8 mouse cellular contexts compared by ENCODE assay signal in the genomic region with DNA sequence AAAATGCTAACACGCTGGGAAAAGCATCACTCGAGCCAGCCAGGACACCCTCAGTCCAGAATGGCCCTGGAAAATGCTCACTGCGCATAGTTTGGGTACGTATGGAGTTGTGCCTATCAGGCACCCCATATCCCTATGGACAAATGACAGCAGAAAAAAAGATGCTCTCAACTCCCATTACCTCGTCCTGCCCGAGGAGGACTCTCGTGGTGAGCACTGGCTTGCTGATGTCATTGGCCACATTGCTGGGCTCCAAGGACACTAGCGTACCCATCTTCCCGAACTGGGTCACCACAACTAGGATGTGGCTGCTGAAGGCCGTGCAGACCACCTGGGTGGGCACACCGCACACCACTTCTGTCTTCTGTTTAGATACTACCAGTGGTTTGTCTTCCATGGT. TPM values are rescaled to one million over a fixed set of nuclear protein-coding genes. Genes with fewer than 3 reads are reported as not detected.
DNase-seq lines count a peak whose midpoint lies in the region; ATAC-seq and TF ChIP-seq lines count a peak whose summit lies in the region.

No protein-coding gene starts in this region.

- peak overlapping the region; percentile 92 for H3K4me2 ChIP-seq in heart, embryonic 12.5 days
- peak overlapping the region; percentile 88 for H3K4me2 ChIP-seq in heart, embryonic 16.5 days (ENCODE audit: low read depth, low read length)

- peaks cover 37% of the 10 kb centered on the region for H3K36me3 ChIP-seq in heart, embryonic 12.5 days
- peaks cover 15% of the 10 kb centered on the region for H3K36me3 ChIP-seq in ES-E14 (ENCODE audit: control insufficient read depth, insufficient read depth, low read length, poor library complexity, severe bottlenecking)
- H3K36me3 ChIP-seq in heart, embryonic 16.5 days (ENCODE audit: control insufficient read depth, insufficient read depth) = peaks cover 14% of the 10 kb centered on the region
- peaks cover 28% of the 10 kb centered on the region for H3K36me3 ChIP-seq in macrophage (ENCODE audit: inconsistent target)

- peak overlapping the region; percentile 92 for H3K9ac ChIP-seq in heart, embryonic 12.5 days
- H3K9ac ChIP-seq in ES-E14 (ENCODE audit: insufficient read depth, low read depth, low read length, poor library complexity, severe bottlenecking) = peak overlapping the region; percentile 97
- peak overlapping the region; percentile 91 for H3K9ac ChIP-seq in heart, embryonic 16.5 days (ENCODE audit: low read length)

- peaks cover 15% of the 10 kb centered on the region for H3K79me2 ChIP-seq in macrophage (ENCODE audit: inconsistent target)

- WGBS in heart, embryonic 12.5 days = 42% methylated on average over 11 of the region's 11 CpGs
- 40% methylated on average over 11 of the region's 11 CpGs for WGBS in heart, embryonic 16.5 days
- WGBS in macrophage (ENCODE audit: missing documents) = 39% methylated on average over 11 of the region's 11 CpGs

- peak overlapping the region; percentile 86 for H3K4me3 ChIP-seq in heart, embryonic 12.5 days
- H3K4me3 ChIP-seq in ES-E14 (ENCODE audit: insufficient read depth in 1 of 2, low read depth in 1 of 2, low read length in 2 of 2, poor library complexity in 1 of 2, severe bottlenecking in 1 of 2) = peak overlapping the region; percentile 96 to 99
- H3K4me3 ChIP-seq in heart, embryonic 16.5 days (ENCODE audit: low read length) = peak overlapping the region; percentile 93
- H3K4me3 ChIP-seq in macrophage (ENCODE audit: inconsistent target) = peak overlapping the region; percentile 98

- in situ Hi-C loops in ES-E14 (cut with MboI; ENCODE audit: low sequenced_read_pairs in 2 of 2, unreplicated experiment in 2 of 2) = loop anchor here (25.0 kb wide), 2 partner anchors 461 to 586 kb away; partner anchors contain the start of gene Eif3b (in 2 of the 2)

- no peak for ATAC-seq in heart, embryonic 12.5 days (ENCODE audit: insufficient number of reproducible peaks, low FRiP score)
- no peak for ATAC-seq in heart, embryonic 16.5 days (replicated peaks; ENCODE audit: extremely low read depth, insufficient read depth, low FRiP score)

- H3K4me1 ChIP-seq in heart, embryonic 12.5 days (replicated peaks) = peaks cover 12% of the 10 kb centered on the region
- peaks cover 0 to 3% of the 10 kb centered on the region in 2 experiments; a peak in 1 of 4 replicates for H3K4me1 ChIP-seq in ES-E14 (ENCODE audit: control insufficient read depth in 2 of 2, insufficient read depth in 2 of 2, low read length in 2 of 2, poor library complexity in 1 of 2)
- H3K4me1 ChIP-seq in heart, embryonic 16.5 days (ENCODE audit: control insufficient read depth, insufficient read depth, low read length) = peaks cover 11% of the 10 kb centered on the region

- no peaks in the 10 kb centered on the region for H3K27me3 ChIP-seq in heart, embryonic 12.5 days (replicated peaks)
- H3K27me3 ChIP-seq in heart, embryonic 16.5 days (ENCODE audit: control insufficient read depth, insufficient read depth, low read length) = no peaks in the 10 kb centered on the region

- DNase-seq in heart, adult 9 months (ENCODE audit: low spot score in 2 of 2) = no peak
- no peak for DNase-seq in ES-E14 (ENCODE audit: low read depth, low spot score)
- DNase-seq in layer of hippocampus, postnatal 25 days (ENCODE audit: extremely low spot score in 1 of 2, low spot score in 1 of 2) = no peak
- DNase-seq in Muller cell, postnatal 12 days (ENCODE audit: inconsistent ontology term) = no peak
- DNase-seq in gastrocnemius, postnatal 25 days = no peak

- no peak overlapping the region for H3K27ac ChIP-seq in heart, embryonic 12.5 days (ENCODE audit: poor library complexity, severe bottlenecking)
- H3K27ac ChIP-seq in ES-E14 (ENCODE audit: insufficient read depth, low read depth, low read length, poor library complexity, severe bottlenecking) (no peak overlapping the region), macrophage (peak overlapping the region; percentile 47)
- H3K27ac ChIP-seq in heart, embryonic 16.5 days (ENCODE audit: low read length) = no peak overlapping the region

- H3K9me3 ChIP-seq in heart, embryonic 12.5 days (replicated peaks) = no peaks in the 10 kb centered on the region
- no peaks in the 10 kb centered on the region for H3K9me3 ChIP-seq in ES-E14 (ENCODE audit: control insufficient read depth, insufficient read depth, low read depth, low read length)
- no peaks in the 10 kb centered on the region for H3K9me3 ChIP-seq in heart, embryonic 16.5 days (replicated peaks; ENCODE audit: control insufficient read depth, low read length)

TF ChIP-seq in ES-E14, 5 proteins besides CTCF, POLR2A, EP300 and RAD21:
- TF ChIP-seq MAFK (IDR thresholded peaks at IDR 0.05; ENCODE audit: insufficient read depth, low read depth, low read length) = no peak
- no peak for TF ChIP-seq ZC3H11A (IDR thresholded peaks at IDR 0.05; ENCODE audit: borderline replicate concordance, low read depth, low read length)
- no peak for TF ChIP-seq ZNF384 (IDR thresholded peaks at IDR 0.05; ENCODE audit: low read depth, low read length)
- no peak for TF ChIP-seq CHD2 (IDR thresholded peaks at IDR 0.05; ENCODE audit: low read depth, low read length)
- TF ChIP-seq HCFC1 (IDR thresholded peaks at IDR 0.05; ENCODE audit: borderline replicate concordance, insufficient read depth, low read length) = no peak

RNA-seq across cellular contexts. Expression of gene Gm26938, which starts 0.3 kb away (rescaled TPM):
- not detected in 2 replicates for polyA plus RNA-seq in heart, embryonic 12.5 days (2016; fragmentation: Nextera tagmentation; extraction: Ambion mirVana)
- total RNA-seq in ES-E14 (2012; rRNA removed) = not detected in 2 replicates
- polyA plus RNA-seq in heart, embryonic 16.5 days (2015; fragmentation: Nextera tagmentation; extraction: Ambion mirVana) = not detected in 2 replicates
- total RNA-seq in macrophage (2018; cell fraction: chromatin; rRNA removed) = not detected
- total RNA-seq in macrophage (2018; cell fraction: cytosol; rRNA removed) = not detected
- total RNA-seq in macrophage (2018; cell fraction: nucleus; rRNA removed) = not detected
- polyA plus RNA-seq in macrophage (2018) = not detected in 3 replicates
- not detected for total RNA-seq in layer of hippocampus, postnatal 25 days (2021)
- total RNA-seq in gastrocnemius, postnatal 25 days (2021) = not detected

RNA-seq across cellular contexts. Expression of gene Psmg3, which starts 0.7 kb away (rescaled TPM):
- 39.1 and 42.3 TPM in 2 replicates for polyA plus RNA-seq in heart, embryonic 12.5 days (2016; fragmentation: Nextera tagmentation; extraction: Ambion mirVana)
- total RNA-seq in ES-E14 (2012; rRNA removed) = 24.7 and 28.6 TPM in 2 replicates
- 43.3 and 44.6 TPM in 2 replicates for polyA plus RNA-seq in heart, embryonic 16.5 days (2015; fragmentation: Nextera tagmentation; extraction: Ambion mirVana)
- total RNA-seq in macrophage (2018; cell fraction: chromatin; rRNA removed) = 10 to 100 TPM in 7 of 26 experiments, 1 to 10 TPM in 19; 1.8 to 13.1 (median 6.9) TPM
- total RNA-seq in macrophage (2018; cell fraction: cytosol; rRNA removed) = 10 to 100 TPM in 23 of 26 experiments, 1 to 10 TPM in 3; 7.5 to 25.4 (median 18.2) TPM
- 10 to 100 TPM in 16 of 26 experiments, 1 to 10 TPM in 10; 1.8 to 21.2 (median 11.5) TPM for total RNA-seq in macrophage (2018; cell fraction: nucleus; rRNA removed)
- 5.1 to 28.7 TPM (median 20.8 TPM) in 3 replicates for polyA plus RNA-seq in macrophage (2018)
- total RNA-seq in layer of hippocampus, postnatal 25 days (2021) = 10 to 100 TPM; 20.5 TPM
- 1 to 10 TPM; 7.4 to 9.2 TPM for total RNA-seq in gastrocnemius, postnatal 25 days (2021)

RNA-seq across cellular contexts. Expression of gene Tmem184a, which starts 6.2 kb away (rescaled TPM):
- 0.41 and 0.42 TPM in 2 replicates for polyA plus RNA-seq in heart, embryonic 12.5 days (2016; fragmentation: Nextera tagmentation; extraction: Ambion mirVana)
- 2.7 and 4.9 TPM in 2 replicates for total RNA-seq in ES-E14 (2012; rRNA removed)
- 0.46 and 1.3 TPM in 2 replicates for polyA plus RNA-seq in heart, embryonic 16.5 days (2015; fragmentation: Nextera tagmentation; extraction: Ambion mirVana)
- under 1 TPM in 1 of 26 experiments, not detected in 25; 0.21 TPM for total RNA-seq in macrophage (2018; cell fraction: chromatin; rRNA removed)
- total RNA-seq in macrophage (2018; cell fraction: cytosol; rRNA removed) = not detected
- total RNA-seq in macrophage (2018; cell fraction: nucleus; rRNA removed) = not detected
- not detected in 3 replicates for polyA plus RNA-seq in macrophage (2018)
- total RNA-seq in layer of hippocampus, postnatal 25 days (2021) = under 1 TPM; 0.16 to 0.32 TPM
- total RNA-seq in gastrocnemius, postnatal 25 days (2021) = under 1 TPM; 0.80 to 0.87 TPM

RNA-seq across cellular contexts. Expression of gene Mafk, which starts 34.6 kb away (rescaled TPM):
- polyA plus RNA-seq in heart, embryonic 12.5 days (2016; fragmentation: Nextera tagmentation; extraction: Ambion mirVana) = 24.4 and 25.2 TPM in 2 replicates
- 16.8 and 19.9 TPM in 2 replicates for total RNA-seq in ES-E14 (2012; rRNA removed)
- 22.1 and 24.9 TPM in 2 replicates for polyA plus RNA-seq in heart, embryonic 16.5 days (2015; fragmentation: Nextera tagmentation; extraction: Ambion mirVana)
- total RNA-seq in macrophage (2018; cell fraction: chromatin; rRNA removed) = 100 to 1,000 TPM in 1 of 26 experiments, 10 to 100 TPM in 25; 23.0 to 116 (median 37.1) TPM
- total RNA-seq in macrophage (2018; cell fraction: cytosol; rRNA removed) = 10 to 100 TPM; 22.0 to 77.2 (median 26.9) TPM
- total RNA-seq in macrophage (2018; cell fraction: nucleus; rRNA removed) = 100 to 1,000 TPM in 1 of 26 experiments, 10 to 100 TPM in 25; 29.3 to 101 (median 41.7) TPM
- 20.1 to 25.2 TPM (median 22.3 TPM) in 3 replicates for polyA plus RNA-seq in macrophage (2018)
- total RNA-seq in layer of hippocampus, postnatal 25 days (2021) = 10 to 100 TPM; 10.0 to 10.6 TPM
- total RNA-seq in gastrocnemius, postnatal 25 days (2021) = 10 to 100 TPM; 12.9 to 17.5 TPM

RNA-seq across cellular contexts. Expression of gene Ints1, which starts 50.5 kb away (rescaled TPM):
- polyA plus RNA-seq in heart, embryonic 12.5 days (2016; fragmentation: Nextera tagmentation; extraction: Ambion mirVana) = 24.2 and 32.7 TPM in 2 replicates
- total RNA-seq in ES-E14 (2012; rRNA removed) = 164 and 203 TPM in 2 replicates
- 16.9 and 20.2 TPM in 2 replicates for polyA plus RNA-seq in heart, embryonic 16.5 days (2015; fragmentation: Nextera tagmentation; extraction: Ambion mirVana)
- total RNA-seq in macrophage (2018; cell fraction: chromatin; rRNA removed) = 100 to 1,000 TPM in 12 of 26 experiments, 10 to 100 TPM in 14; 35.7 to 154 (median 94.9) TPM
- 10 to 100 TPM; 10.3 to 26.7 (median 18.2) TPM for total RNA-seq in macrophage (2018; cell fraction: cytosol; rRNA removed)
- total RNA-seq in macrophage (2018; cell fraction: nucleus; rRNA removed) = 10 to 100 TPM; 18.8 to 86.4 (median 44.8) TPM
- 14.7 to 19.1 TPM (median 17.1 TPM) in 3 replicates for polyA plus RNA-seq in macrophage (2018)
- total RNA-seq in layer of hippocampus, postnatal 25 days (2021) = 100 to 1,000 TPM in 1 of 2 experiments, 10 to 100 TPM in 1; 79.4 to 103 TPM
- total RNA-seq in gastrocnemius, postnatal 25 days (2021) = 10 to 100 TPM; 25.6 to 32.1 TPM
